Mouse (Mus musculus) 3134 (cell line): ENCODE results near the gene Sall1.

ENCODE experiments used
- DNase-seq: peaks from one replicate; pipeline ENCODE4 v3.0.0-alpha.2; 2011; ENCODE audit warnings: low spot score; ENCODE audit not compliant: insufficient read length; ENCODE audit errors: extremely low read depth

Gene Sall1

DNA sequence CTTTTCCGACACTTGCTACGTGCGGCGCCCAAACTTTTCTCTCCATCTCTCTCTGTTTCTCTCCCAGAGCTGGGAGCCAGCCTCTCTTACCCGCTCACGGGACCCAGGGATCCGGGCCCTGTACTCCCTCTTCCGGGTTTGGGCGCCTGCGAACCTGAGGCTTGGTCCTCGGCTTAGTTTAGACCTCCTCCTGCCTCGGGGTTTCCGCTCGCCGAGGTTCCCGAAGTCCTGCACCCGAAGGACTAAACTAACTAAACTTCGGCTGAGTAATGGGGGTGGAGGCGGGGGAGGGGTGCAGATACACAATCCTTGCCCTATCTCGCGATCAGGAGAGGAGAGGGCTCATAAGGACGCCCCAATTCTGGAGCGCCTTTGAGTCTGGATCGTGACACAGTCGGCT, at the start of gene Sall1:
Gene Sall1, minus strand, starts transcription at position 223 of the 400 bp plus-strand sequence.
- DNase-seq = no peak

DNA sequence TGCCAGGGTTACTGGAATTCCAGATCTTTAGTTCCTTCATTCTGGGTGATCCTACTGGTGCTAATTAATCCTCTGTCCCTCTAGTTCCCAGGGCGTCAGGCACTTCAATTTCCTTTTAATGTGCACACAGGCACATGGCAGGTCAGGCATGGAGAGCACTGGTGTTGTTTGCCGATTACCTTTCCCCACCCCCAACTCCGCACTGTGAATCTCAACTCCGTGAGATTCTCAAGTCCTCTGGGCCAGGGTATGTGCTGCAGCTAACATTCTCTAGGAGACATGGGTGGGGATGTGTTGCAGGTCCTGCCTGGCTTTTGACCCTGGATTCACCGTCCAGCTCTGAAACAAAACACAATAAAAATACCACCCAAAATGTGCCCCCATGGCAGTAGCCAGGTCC, 46.0 kb upstream of the Sall1 start:
- no peak for DNase-seq

DNA sequence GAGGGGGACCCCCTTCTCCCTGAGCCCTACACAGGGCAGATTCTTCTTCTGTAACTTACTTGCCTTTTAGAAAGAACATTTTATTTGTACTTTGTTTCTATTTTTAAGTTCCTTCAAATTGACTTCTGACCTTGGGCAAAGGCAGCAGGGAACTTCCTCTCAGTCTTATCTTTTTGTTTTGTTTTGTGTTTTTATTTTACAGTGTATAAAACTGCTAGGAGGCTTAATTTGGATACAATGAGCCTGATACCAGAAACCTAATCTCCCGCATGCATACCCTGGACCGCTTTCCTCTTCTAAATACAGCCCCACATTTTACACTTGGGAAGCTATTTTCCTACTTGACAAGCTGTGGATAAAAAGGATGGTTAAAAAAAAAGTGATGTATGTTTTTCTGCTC, 35.2 kb upstream of the Sall1 start:
- DNase-seq = no peak

DNA sequence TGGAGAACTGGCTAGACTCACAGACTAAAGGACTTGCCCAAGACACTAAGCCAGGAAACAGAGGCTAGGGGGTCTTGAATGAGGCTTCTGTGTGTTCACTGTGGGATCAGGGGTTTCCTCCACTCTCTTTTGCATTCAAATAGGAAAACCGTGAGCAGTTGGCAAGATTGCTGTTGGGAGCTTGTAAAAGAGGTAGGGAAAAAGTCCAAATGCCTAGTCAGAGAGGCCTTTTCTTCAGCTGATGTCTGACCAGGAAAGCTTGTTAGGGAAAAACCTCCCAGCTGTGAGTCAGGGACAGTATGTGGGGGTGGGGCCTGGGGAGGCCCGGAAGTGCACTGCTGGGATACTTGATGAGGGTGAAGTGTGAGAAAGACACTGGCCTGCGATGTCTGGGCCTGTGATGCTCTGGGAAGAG, 29.0 kb upstream of the Sall1 start:
- peak; percentile 27 for DNase-seq

DNA sequence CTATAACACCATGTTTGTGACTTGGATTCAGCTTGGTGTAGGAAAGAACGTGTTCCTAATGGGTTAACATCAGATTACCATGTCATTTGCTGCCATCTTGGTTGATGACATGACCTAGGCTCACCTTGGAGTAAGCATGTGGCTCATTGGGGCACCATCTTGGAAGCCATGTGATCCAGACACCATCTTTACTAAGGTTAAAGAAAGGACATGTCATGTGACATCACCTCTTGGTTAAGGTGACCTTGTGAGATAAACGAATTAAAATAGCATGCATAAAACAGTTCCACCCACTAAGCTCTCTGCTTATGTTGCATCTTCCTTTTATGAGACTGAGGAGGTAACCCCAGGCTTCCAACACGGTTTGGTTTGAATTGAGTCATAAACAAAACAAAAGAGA, 23.5 kb upstream of the Sall1 start:
- DNase-seq = no peak

DNA sequence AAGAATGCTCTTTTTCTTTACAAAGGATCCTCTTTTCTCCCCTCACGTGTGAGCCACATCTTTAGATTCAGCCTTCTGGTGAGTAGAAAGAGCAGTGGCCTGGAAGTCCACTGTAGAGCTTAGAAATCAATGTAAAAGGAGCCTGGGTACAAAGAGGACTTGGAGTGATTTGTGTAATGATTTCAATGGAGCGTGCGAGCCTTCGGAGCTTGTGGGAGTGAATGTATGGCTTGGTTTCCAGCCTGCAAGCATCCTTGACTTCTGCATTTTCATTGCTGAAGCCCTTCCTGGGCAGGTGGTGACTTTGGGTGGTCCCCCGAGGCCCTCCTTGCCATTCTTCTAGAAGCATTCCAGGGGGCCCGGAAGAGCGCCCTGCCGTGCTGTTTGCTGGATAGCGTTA, 20.1 kb upstream of the Sall1 start:
- no peak for DNase-seq

DNA sequence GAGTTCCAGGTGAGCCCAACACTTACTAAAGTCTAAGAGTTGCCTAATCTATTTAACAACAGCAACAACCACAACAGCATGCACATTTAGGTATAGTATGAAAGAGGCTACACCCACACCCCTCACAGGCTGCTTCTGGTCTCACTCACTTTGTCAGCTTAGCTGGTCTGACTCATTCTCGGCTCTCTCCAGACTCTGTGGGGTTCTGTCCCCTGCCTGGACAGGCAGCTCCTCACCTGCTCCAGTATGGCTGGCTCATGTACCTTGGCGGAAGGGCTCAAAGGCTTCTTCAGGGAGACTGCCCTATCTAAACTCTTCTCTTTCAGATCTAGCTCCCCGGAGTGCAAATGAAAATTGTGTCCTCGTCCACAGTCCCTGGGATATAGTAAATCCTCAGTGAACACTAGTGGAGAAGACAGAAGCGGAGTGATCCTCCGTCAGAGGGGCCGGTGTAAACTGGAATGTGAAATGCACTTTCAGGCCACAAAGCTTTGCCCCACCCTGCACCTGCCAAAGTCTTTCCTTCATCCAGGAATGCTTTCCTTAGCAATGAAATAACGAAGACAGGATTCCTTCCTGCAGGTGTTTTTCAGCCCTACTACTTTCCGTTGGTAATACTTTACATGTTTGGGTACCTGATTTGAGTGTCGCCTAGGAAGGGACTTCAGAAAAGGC, 19.5 kb upstream of the Sall1 start:
- DNase-seq = no peak

DNA sequence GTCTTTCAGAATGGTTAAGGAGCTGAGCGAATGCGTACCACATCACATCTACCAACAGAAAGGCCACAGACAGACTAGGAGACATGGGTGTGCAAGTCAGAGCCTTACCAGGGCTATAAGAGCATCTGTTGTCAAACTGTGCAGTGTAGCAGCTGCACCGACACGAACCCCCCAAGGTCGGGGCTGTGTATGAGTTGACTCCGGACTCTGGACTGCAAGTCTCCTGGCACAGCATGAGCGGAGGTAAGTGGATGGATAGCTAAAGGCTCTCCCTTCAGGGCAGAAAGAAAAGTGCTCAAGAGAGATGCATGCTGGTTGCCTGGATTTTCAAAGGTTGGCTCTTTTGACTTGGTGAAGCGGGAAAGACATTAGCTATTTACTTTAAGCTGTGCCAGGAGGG, 16.8 kb upstream of the Sall1 start:
- no peak for DNase-seq

DNA sequence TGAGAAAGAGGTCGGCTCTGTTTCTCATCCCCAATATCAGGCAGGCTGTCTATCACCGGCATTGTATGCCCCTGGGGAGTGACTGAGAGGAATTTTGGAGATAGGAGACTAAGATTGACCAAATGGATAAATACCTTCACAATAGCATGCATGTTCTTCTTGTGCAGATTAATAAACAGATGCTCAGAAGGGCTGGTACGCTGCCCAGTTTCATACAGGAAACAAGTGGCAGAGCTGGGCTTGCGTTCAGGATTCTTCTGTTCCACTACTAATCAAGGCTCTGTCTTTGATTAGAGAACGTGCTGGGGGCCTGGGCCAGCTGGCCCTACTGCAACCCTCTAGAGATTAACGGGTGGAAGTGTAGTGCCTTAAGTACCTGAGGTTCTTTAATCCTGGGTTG, 15.5 kb upstream of the Sall1 start:
- DNase-seq = no peak

DNA sequence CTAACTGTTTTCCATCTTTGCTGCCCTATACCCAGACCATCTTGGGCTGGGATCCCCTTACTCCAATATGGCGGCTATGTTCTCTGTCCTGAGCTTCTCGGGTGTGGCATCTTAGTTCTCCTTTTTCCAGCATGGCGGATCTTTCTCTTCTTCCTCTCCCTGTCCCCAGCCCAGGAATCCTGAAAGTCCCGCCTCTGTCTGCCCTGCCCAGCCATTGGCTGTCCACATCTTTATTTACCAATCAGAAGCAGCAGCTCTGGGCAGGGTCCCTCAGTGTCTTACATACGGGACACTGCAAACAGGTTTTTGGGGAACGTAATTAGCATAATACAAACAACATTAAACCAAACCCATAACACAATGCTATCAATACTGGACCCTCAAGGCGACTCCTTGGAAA, 8.9 kb upstream of the Sall1 start:
- no peak for DNase-seq

DNA sequence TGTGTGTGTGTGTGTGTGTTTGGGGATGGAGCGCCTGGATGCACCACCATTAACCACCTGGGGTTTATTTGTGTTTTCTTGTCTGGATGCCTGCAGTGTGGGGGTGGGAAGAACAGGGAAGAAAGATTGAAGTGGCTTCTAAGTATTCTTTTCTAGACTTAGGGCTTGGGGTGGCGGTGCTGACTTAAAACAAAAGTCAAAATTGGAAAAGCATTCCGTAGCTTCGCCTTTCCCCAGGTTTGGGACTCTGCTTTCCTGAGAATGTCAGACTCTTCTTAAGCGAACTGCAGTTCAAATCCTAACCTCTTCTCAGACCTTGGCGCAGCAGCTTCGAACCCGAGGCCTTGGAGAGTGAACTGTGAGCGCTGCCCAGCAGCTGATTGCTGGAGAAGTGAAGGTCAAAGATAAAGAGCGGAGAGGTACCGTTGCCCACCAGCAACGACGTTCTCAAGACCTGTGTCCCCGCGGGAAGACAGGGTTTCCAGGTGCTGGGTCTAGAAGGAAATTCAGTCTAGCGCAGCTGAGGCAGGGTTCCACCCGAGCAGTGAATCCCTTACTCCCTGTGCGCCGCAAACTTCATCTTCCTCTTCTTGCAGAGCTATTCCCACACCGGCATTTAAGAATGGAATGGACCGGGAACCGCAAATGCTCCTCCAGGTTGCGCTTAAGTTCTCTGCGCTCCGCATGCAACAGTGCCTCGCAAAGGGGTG, 2.8 kb upstream of the Sall1 start:
- DNase-seq = no peak

DNA sequence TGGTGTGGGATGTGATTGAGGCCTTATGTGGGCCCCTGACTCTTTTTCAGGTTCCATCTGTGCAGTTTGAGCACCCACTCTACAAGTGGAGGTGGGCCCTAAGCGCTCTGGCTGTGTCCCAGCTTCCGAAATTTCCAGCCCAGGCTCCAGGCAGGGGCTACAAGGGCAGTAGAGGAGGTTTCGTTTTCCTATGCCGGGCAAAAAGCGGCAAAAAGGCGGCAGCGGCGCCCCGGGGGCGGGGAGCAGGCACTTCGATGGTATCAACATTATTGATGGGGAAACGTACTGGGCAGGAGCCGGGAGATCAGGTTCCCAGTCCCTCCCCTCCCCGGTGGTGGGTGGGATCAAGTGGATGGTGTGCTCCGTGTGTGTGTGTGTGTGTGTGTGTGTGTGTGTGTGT, 2.3 kb upstream of the Sall1 start:
- no peak for DNase-seq

DNA sequence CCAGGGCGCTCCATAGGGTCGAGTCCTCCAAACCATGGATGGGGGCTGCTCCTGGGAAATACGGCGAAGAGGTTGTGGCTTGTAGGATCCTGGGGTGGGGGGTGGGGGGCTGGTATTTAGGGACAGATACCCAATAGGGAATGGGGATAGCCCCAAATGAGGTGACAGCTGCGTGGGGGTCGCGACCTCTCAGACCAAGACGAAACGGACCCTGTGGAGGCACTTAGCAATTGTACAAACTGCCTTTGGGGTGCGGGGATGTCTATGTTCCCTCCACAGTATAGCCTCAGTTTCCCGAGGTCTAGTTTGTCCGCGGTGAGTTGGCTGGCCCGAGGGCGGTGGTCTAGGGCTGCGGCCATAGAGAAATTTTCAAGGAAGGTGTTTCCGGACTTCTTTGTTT, 1.8 kb upstream of the Sall1 start:
- DNase-seq = no peak

DNA sequence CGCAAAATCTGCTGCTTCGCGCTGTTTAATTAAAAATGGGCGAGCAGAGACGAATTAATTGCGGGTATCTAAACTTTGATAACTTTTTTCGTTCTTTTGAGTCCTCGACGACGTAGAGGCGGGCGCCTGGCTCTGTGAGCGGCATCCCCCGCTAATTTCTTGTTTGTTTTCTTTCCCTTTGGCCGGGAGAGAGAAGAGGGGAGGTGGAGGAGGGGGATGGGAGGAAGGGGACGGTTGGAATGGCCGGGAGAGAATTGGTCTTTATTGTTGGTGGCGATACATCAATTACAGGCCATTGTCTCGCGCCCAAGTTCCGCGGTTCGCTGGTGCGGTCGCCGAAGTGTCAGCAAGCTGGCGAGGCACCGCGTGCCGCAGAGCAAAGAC, 1.2 kb upstream of the Sall1 start:
- no peak for DNase-seq

DNA sequence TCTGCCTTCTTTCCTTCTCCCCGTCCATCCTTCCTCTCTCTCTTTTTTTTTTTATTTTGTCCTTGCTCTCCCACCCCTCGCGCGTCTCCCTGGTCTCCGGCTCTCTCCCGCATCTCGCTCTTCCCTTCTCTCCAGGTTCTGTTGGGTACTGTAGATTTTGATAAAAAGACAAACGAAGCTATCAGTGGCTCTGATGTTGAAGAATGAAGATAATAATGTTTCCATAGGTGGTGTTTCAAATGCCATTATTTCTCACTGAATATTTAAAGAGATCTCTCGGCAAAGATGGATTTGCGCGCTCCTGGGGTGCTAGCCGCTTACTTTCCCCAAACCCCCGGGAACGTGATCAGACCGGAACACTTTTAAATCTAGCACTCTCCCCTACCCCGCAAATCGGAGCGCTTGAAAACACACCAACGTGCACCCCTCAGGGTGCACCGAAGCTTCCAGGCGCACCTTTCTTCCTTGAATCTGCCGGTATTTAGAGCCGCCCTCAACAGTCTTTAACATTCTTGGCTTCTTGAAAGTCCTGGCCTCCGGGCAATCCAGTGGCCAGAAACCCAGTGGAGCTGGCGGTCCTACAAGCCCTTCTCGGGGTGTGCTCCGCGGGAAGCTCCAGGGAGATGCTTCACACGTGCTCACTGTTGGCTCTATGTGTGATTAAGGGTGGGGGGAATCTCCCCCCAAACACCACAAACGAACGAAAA, 702 bp upstream of the Sall1 start:
- no peak for DNase-seq

DNA sequence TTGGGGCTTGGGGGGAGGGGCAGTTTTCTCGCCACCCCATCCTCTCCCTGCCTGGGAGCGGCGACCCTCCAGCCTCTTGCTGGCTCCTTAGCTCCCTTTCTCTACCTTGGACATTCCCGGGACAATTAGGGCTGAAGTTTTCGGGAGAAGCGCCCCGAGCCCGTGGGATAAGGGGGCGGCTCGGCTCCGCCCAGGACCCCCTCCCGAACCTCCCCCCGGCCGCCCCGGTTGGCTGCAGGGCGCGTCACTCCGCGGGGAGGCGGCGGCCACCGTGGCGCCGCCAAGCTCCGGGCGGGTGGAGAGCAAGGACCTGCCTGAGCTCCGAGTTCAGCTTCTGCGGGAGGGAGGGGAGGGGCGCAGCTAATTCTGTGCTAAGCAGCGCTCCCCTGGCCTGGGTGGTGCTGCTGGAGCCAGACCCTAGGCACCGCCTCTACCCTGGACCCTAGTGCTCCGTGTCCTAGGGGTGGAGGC, 556 bp downstream of the Sall1 start:
- DNase-seq = no peak

DNA sequence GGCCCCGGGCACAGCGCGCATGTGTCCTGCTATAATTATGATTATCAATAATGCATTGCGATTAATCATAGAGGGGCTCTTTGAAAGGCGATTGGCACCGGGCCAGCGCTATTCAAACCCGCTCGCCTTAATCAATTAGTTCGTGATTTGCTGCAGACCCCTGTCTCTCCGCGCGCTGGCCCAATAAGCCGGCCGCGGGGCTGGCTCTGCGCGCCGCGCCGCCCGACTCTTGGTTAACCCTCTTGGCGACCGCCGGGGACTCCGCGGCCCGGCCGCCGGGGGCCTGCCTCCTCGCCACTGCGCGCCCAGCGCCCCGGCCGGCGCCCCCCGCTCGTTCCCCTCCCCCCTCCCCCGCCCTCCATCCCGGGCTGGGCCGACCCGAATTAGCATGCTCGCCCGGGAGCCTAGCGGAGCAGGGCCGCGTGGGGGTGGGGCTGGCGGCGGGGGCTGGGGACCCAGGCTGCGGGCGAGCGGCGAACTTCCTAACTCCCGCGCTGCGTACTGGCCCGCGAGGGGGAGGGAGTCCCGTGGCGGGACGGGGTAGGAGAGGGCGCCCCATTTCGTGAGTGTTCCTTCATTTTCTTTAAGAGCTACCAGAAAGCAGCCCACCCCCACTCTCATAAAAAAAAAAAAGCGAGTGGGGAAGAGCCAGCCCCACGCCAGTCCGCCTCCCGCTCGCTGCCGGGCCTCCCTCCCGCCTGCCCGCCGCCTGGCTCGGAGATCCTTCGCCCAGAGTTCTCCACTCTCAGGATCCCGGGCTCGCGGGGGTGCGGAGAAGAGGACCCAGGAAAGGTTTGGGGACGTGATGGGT, 1.2 kb downstream of the Sall1 start:
- DNase-seq = no peak

DNA sequence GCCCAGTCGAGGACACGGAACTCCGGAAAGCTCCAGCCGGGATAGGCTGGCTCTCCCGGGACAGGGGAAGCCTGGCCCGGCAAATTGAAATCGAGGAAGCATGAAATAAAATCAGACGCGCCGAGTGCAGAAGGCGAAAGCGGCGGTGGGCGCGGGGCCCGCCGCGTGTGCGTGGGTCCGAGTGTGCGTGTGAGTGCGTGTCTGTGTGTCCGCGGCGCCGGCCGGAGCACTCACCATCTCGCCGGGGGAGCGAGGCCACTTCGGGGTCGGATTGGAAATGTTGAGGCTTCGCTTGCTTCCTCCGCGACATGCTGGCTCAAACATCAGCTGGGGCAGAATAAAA, 1.9 kb downstream of the Sall1 start:
- no peak for DNase-seq

DNA sequence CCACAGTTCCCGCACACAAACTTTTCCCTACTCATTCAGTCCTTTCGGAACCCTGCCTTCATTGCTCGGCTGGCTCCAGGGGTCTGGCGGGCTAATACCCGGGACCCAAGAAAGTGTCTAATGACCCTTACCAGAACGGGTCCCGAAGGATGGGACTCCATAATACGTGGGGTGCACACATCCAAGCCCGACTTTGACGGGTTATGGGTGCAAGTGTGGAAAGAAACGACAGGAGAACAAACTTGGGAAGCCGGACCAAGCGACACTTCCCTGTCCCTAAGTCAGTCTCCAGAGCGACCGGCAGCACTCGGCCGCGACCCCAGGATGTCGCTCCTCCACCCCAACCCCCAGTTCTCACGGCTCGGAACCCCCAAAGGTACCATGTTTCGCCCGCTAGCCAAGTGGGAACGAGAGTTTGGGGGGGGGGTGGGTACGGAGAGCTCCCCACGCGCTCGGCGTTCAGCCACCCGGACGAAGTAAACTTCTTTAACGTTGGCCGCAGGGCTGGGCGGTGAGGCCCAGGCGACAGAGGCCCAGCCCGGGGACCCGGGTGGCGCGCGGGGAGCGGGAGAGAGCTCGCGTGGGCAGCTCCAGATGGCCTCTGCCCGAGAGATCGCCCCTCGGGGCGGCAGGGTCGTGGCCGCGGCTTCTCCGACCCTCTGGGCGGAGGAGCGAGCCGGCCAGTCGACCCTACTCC, 2.4 kb downstream of the Sall1 start:
- DNase-seq = no peak

DNA sequence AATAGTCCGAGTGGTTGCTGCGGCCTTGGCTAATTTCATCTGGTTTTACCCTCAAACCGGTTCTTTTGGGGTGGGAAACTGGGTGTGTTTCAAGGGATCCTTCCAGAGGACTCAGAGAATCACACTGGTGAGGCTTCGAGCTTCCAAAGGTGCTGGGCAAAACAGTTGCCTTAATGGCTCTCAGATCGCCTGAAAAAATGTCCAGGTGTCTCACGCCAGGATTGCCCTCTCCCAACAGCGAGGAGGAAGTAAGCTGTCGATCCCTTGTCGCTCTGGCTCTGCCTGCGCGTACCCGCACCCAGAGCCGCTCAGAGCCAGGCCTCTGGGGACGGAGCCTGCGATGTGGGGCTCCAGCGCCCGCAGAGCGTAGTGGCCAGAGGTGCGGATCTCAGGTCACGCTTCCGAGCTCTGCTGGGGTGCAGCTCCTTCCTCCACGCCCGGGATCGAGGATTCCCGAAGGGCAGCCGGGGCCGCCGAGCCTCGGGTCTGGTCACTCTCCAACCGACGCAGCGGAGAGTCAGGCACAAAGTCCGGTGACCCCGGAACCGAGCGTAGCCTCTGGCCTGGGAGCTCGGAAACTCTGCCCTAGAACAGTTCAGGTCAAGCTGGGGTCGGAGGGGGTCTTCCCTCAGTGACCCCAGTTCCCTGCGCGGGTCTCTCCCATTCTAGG, 3.1 kb downstream of the Sall1 start:
- no peak for DNase-seq
